Mouse (Mus musculus) lung, adult 18-20 months (tissue): ENCODE data around the gene Msln.
A peak's percentile ranks its signal among the peaks of the same experiment; 100 is the strongest.
"Not testable (repeated sequence)": the region's sequence is repeated elsewhere in the genome, so short reads cannot be mapped to it uniquely, and the experiment has no call there.

Experiments used
- DNase-seq, 2 experiments: peaks; one replicate each; pipeline ENCODE4 v3.0.0; 2022; ENCODE audit warnings: mixed read lengths in 2 of 2

Gene Msln

GRCm38 (mm10) chr17:25769331-25769730 lies 15.2 kb upstream of the Msln start:
- DNase-seq, result no peak

GRCm38 (mm10) chr17:25765886-25766285 lies 11.7 kb upstream of the Msln start:
- no peak for DNase-seq

GRCm38 (mm10) chr17:25762591-25762990 lies 8.4 kb upstream of the Msln start:
- DNase-seq, result no peak

- no peak for DNase-seq
Measured at GRCm38 (mm10) chr17:25761561-25761970, 7.4 kb upstream of the Msln start.

GRCm38 (mm10) chr17:25760148-25760547 lies 6.0 kb upstream of the Msln start:
- DNase-seq, result no peak

- no peak for DNase-seq
Measured at GRCm38 (mm10) chr17:25757691-25758090, 3.5 kb upstream of the Msln start.

- DNase-seq, result peak; percentile 50 to 55
Measured at GRCm38 (mm10) chr17:25756378-25757242, 2.4 kb upstream of the Msln start.

GRCm38 (mm10) chr17:25755627-25756377 lies 1.6 kb upstream of the Msln start:
- DNase-seq, result peak in 1 of 2 experiments; percentile 12

- no peak for DNase-seq
Measured at GRCm38 (mm10) chr17:25755086-25755485, 908 bp upstream of the Msln start.

GRCm38 (mm10) chr17:25751446-25751845 lies 2.7 kb downstream of the Msln start:
- DNase-seq, result peak; percentile 30 to 45

GRCm38 (mm10) chr17:25749314-25749713 lies 4.9 kb downstream of the Msln start:
- DNase-seq, result no peak

GRCm38 (mm10) chr17:25748238-25748637 lies 5.9 kb downstream of the Msln start:
- DNase-seq, result no peak

- DNase-seq, result no peak
Measured at GRCm38 (mm10) chr17:25744311-25744710, 9.9 kb downstream of the Msln start.

GRCm38 (mm10) chr17:25743831-25744230 lies 10.3 kb downstream of the Msln start:
- DNase-seq, result no peak

- DNase-seq, result not testable (repeated sequence)
Measured at GRCm38 (mm10) chr17:25741471-25741870, 12.7 kb downstream of the Msln start.

- DNase-seq, result peak in 1 of 2 experiments; percentile 30
Measured at GRCm38 (mm10) chr17:25738861-25739260, 15.3 kb downstream of the Msln start.

- DNase-seq, result no peak
Measured at GRCm38 (mm10) chr17:25735745-25736144, 18.4 kb downstream of the Msln start, which contains the start of gene Mslnl. Mslnl (plus strand) TSS chr17:25736042.

- DNase-seq, result no peak
Measured at GRCm38 (mm10) chr17:25735246-25735645, 18.9 kb downstream of the Msln start.

- DNase-seq, result peak; percentile 74 to 81
Measured at GRCm38 (mm10) chr17:25732082-25732481, 22.1 kb downstream of the Msln start.

GRCm38 (mm10) chr17:25728009-25728270 lies 26.2 kb downstream of the Msln start:
- no peak for DNase-seq

GRCm38 (mm10) chr17:25727265-25728008 lies 26.7 kb downstream of the Msln start, which contains the start of the genes Chtf18 and Rpusd1:
Chtf18 (minus strand) TSS chr17:25727419.
Rpusd1 (plus strand) TSS chr17:25727670.
- DNase-seq, result peak; percentile 100

GRCm38 (mm10) chr17:25725264-25725663 lies 28.9 kb downstream of the Msln start:
- DNase-seq, result no peak

GRCm38 (mm10) chr17:25723919-25724318 lies 30.3 kb downstream of the Msln start:
- no peak for DNase-seq
